Mouse (Mus musculus) G1E (cell line): ENCODE measurements around the gene Dpp8. TPM values are rescaled to one million over a fixed set of nuclear protein-coding genes. Genes with fewer than 3 reads are reported as not detected.

ENCODE experiments used
- ATAC-seq: 2 replicates; pipeline ENCODE4 v1.8.0; 2016; ENCODE audit warnings: mild to moderate bottlenecking; ENCODE audit not compliant: insufficient number of reproducible peaks, poor library complexity, low FRiP score, severe bottlenecking; ENCODE audit errors: extremely low read depth
- DNase-seq: peaks from one replicate; pipeline ENCODE4 v3.0.0; 2012; ENCODE audit warnings: low spot score
- H3K27me3 ChIP-seq: 2 replicates; pipeline ENCODE4 v1.6.1; 2012; ENCODE audit warnings: mild to moderate bottlenecking, low read length, inconsistent platforms; ENCODE audit not compliant: insufficient read depth
- H3K36me3 ChIP-seq: replicated peaks from 2 replicates; pipeline ENCODE3; 2012; ENCODE audit warnings: mild to moderate bottlenecking, inconsistent platforms
- H3K4me1 ChIP-seq: 2 replicates; pipeline ENCODE4 v1.6.1; 2012; ENCODE audit warnings: low read depth, low read length, inconsistent platforms, mixed read lengths; ENCODE audit not compliant: insufficient read depth
- H3K4me3 ChIP-seq: 2 replicates; pipeline ENCODE4 v1.5.1; 2012; ENCODE audit warnings: low read depth, mild to moderate bottlenecking, inconsistent platforms, low read length, moderate library complexity, mixed read lengths
- H3K9me3 ChIP-seq: replicated peaks from 2 replicates; pipeline ENCODE4 v1.6.1; 2012; ENCODE audit warnings: inconsistent platforms
- CTCF ChIP-seq: IDR thresholded peaks from 2 replicates; pipeline ENCODE4 v1.5.1; 2012; ENCODE audit warnings: low read depth, low read length, inconsistent platforms, mixed read lengths
- GATA1 ChIP-seq: IDR thresholded peaks from 2 replicates; pipeline ENCODE4 v1.6.1; 2012; ENCODE audit warnings: borderline replicate concordance, low read length, inconsistent platforms, mixed read lengths
- GATA2 ChIP-seq: IDR thresholded peaks from 2 replicates; pipeline ENCODE4 v1.6.1; 2012; ENCODE audit warnings: low read depth, low read length, inconsistent platforms, borderline replicate concordance
- POLR2AphosphoS5 ChIP-seq: IDR thresholded peaks from 2 replicates; pipeline ENCODE4 v1.6.1; 2012; ENCODE audit warnings: low read depth, low read length, inconsistent platforms; ENCODE audit not compliant: insufficient replicate concordance
- TAL1 ChIP-seq: conservative IDR thresholded peaks from 2 replicates; pipeline ENCODE4 v1.6.1; 2012; ENCODE audit warnings: low read depth, low read length, inconsistent platforms, mixed read lengths
- polyA plus RNA-seq: library from polyadenylated mRNA; stranded (reverse); fragments of >175 nt; gene quantifications from 2 replicates; pipeline ENCODE4 v1.2.3, GENCODE M21; 2012
- total RNA-seq, 2 experiments: library from RNA; stranded (forward) in 1 of 2; stranded (reverse) in 1 of 2; fragments of 200-1000 nt in 1 of 2; fragments of >200 nt in 1 of 2; fragmentation: Nextera tagmentation in 1 of 2; gene quantifications; 2 replicates each; pipeline ENCODE4 v1.2.3; 2014 to 2017

Dpp8 gene
- total and polyA plus RNA-seq, 3 experiments = 13.6 to 137 (median 133) TPM

- ATAC-seq = no peak
- peaks cover 74% of the 10 kb centered on the region for H3K36me3 ChIP-seq
- H3K27me3 ChIP-seq = no peaks in the 10 kb centered on the region
- H3K4me3 ChIP-seq = no peak overlapping the region
- no peak for DNase-seq
- no peaks in the 10 kb centered on the region for H3K9me3 ChIP-seq
- TF ChIP-seq GATA1 = no peak
- TF ChIP-seq CTCF = no peak
- no peak for TF ChIP-seq GATA2
- no peak for TF ChIP-seq TAL1
- no peak for TF ChIP-seq POLR2AphosphoS5
- H3K4me1 ChIP-seq = peaks cover 28% of the 10 kb centered on the region
Measured at GRCm38 (mm10) chr9:65083075-65083765, 51.0 kb downstream of the Dpp8 start.

GRCm38 (mm10) chr9:65084198-65084807 is 52.1 kb downstream of the Dpp8 start:
- Histone ChIP-seq H3K4me1 (peaks cover 28% of the 10 kb centered on the region), H3K9me3 (no peaks in the 10 kb centered on the region), H3K4me3 (no peak overlapping the region), H3K36me3 (peaks cover 63% of the 10 kb centered on the region), H3K27me3 (no peaks in the 10 kb centered on the region)
- TF ChIP-seq TAL1 (no peak), POLR2AphosphoS5 (no peak), GATA1 (no peak), GATA2 (no peak), CTCF (no peak)
- ATAC-seq (no peak), DNase-seq (no peak)

GRCm38 (mm10) chr9:65085270-65085669 is 53.1 kb downstream of the Dpp8 start:
- Histone ChIP-seq H3K4me3 (no peak overlapping the region), H3K36me3 (peaks cover 54% of the 10 kb centered on the region), H3K4me1 (peaks cover 28% of the 10 kb centered on the region), H3K9me3 (no peaks in the 10 kb centered on the region), H3K27me3 (no peaks in the 10 kb centered on the region)
- no peak for ATAC-seq
- TF ChIP-seq GATA2 = no peak
- no peak for TF ChIP-seq CTCF
- no peak for TF ChIP-seq GATA1
- TF ChIP-seq POLR2AphosphoS5 = no peak
- no peak for TF ChIP-seq TAL1
- DNase-seq = no peak

- no peak for DNase-seq
- H3K9me3 ChIP-seq = no peaks in the 10 kb centered on the region
- H3K4me3 ChIP-seq = no peak overlapping the region
- H3K36me3 ChIP-seq = peaks cover 40% of the 10 kb centered on the region
- H3K27me3 ChIP-seq = 0 out of 2 replicates have a peak, but pooled peaks cover 5% of the 10 kb centered on the region
- H3K4me1 ChIP-seq = peaks cover 28% of the 10 kb centered on the region
- ATAC-seq = no peak
- no peak for TF ChIP-seq TAL1
- TF ChIP-seq POLR2AphosphoS5 = no peak
- no peak for TF ChIP-seq GATA2
- no peak for TF ChIP-seq GATA1
- no peak for TF ChIP-seq CTCF
Measured at GRCm38 (mm10) chr9:65086801-65087200, 54.6 kb downstream of the Dpp8 start.

- TF ChIP-seq POLR2AphosphoS5 (no peak), CTCF (no peak)
- H3K36me3 ChIP-seq = peaks cover 33% of the 10 kb centered on the region
Measured at GRCm38 (mm10) chr9:65087490-65087889, 55.3 kb downstream of the Dpp8 start.

GRCm38 (mm10) chr9:65094237-65094636 is 62.0 kb downstream of the Dpp8 start:
- no peak for ATAC-seq
- no peak for DNase-seq
- Histone ChIP-seq H3K27me3 (peaks cover 20% of the 10 kb centered on the region), H3K9me3 (no peaks in the 10 kb centered on the region), H3K4me1 (no peaks in the 10 kb centered on the region), H3K36me3 (no peaks in the 10 kb centered on the region), H3K4me3 (no peak overlapping the region)
- TF ChIP-seq CTCF (no peak), GATA1 (no peak), POLR2AphosphoS5 (no peak), GATA2 (no peak), TAL1 (no peak)

More at GRCm38 (mm10) chr9:65087490-65087889, 55.3 kb downstream of the Dpp8 start:
- H3K4me3 ChIP-seq = no peak overlapping the region
- peaks cover 28% of the 10 kb centered on the region for H3K4me1 ChIP-seq
- H3K27me3 ChIP-seq = 0 out of 2 replicates have a peak, but pooled peaks cover 5% of the 10 kb centered on the region
- ATAC-seq (no peak), DNase-seq (no peak)
- no peaks in the 10 kb centered on the region for H3K9me3 ChIP-seq
